Mouse (Mus musculus): ENCODE measurements around the gene Josd2. TPM values are rescaled to one million over a fixed set of nuclear protein-coding genes. Genes with fewer than 3 reads are reported as not detected.

Gene Josd2
- polyA plus RNA-seq (2015; fragmentation: Nextera tagmentation; extraction: Ambion mirVana) = 138 and 158 TPM in 2 replicates

GRCm38 (mm10) chr7:44467811-44468411 lies at the start of gene Josd2:
Josd2 (plus strand) TSS chr7:44467980.
- Histone ChIP-seq H3K27me3 (replicated peaks) (peaks cover 24% of the 10 kb centered on the region), H3K36me3 (peaks cover 12% of the 10 kb centered on the region), H3K27ac (replicated peaks) (peak within 1 kb of the TSS; percentile 99), H3K4me3 (peak within 1 kb of the TSS; percentile 70), H3K9ac (peak within 1 kb of the TSS; percentile 86), H3K9me3 (no peaks in the 10 kb centered on the region), H3K4me1 (peaks cover 80% of the 10 kb centered on the region), H3K4me2 (peak within 1 kb of the TSS; percentile 80)
- under 1% methylated on average over 42 of the region's 42 CpGs for WGBS
- peak; percentile 80 for ATAC-seq (ENCODE audit: extremely low read depth, insufficient number of reproducible peaks, low FRiP score, low TSS enrichment)

DNA sequence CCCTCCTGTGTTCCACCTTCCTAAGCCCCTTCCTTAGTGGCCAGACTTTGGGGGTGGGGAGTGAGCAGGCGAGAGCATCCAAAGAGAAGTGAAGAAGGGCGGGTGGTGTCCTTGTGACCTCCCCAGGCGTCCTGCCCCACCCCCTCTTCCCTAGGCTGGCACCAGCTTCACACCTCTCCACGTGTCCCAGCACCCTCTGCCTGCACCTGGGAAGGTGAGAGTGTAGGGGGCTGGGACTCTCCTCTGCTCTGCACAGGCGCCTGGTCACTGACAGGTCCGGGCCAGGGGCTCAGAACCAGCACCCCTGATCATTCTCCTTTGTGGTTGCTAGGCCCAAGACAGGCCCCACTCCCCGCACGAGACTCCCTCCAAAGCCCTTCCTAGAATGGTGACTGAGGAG lies 40.1 kb upstream of the Josd2 start:
- Histone ChIP-seq H3K9ac (no peak overlapping the region), H3K36me3 (no peaks in the 10 kb centered on the region), H3K27me3 (replicated peaks) (peaks cover 74% of the 10 kb centered on the region), H3K4me2 (peak overlapping the region; percentile 79), H3K4me1 (peaks cover 14% of the 10 kb centered on the region), H3K4me3 (peak overlapping the region; percentile 57; the same call in 1 of the 2 replicates), H3K27ac (replicated peaks) (no peak overlapping the region), H3K9me3 (no peaks in the 10 kb centered on the region)
- 12% methylated on average over 8 of the region's 8 CpGs for WGBS
- ATAC-seq (ENCODE audit: extremely low read depth, insufficient number of reproducible peaks, low FRiP score, low TSS enrichment) = no peak

DNA sequence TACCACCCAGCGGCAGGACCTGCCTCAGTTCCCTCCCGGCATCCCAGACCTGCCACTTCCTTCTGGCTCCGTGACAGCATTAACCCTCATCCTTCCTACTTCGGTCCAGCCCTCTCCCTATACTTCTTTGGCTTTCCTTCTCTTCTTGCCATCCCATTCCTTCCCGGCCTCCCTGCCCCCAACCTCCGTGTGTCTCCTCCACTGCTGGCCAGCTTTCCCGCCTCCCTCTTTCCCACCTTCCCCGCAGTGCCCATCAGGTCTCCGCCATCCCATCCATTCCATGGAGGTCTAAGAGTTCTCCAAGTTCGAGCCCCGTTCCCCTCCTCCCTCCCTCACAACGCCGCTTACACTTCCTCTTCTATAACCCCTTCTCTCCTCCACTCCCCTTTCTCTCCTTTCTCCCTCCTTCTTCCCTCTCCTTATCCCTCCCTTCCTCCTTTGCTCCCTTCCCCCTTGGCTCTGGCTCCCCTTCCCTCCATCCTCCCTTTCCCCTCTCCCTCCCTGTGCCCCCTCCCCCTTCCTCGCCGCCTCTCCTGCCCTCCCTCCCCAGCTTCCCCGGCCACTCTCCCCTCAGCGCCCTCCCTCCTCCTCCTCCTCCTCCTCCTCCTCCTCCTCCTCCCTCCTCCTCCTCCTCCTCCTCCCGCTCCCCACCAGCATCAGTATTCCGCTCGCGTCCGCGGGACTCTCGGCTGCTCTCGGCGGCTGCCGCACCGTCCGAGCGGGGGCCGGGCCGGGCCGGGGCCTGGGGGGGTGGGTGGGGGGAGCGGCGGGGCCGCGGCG lies 39.4 kb upstream of the Josd2 start:
- peak overlapping the region; percentile 57 for H3K4me3 ChIP-seq
- no peaks in the 10 kb centered on the region for H3K36me3 ChIP-seq
- peaks cover 81% of the 10 kb centered on the region for H3K27me3 ChIP-seq (replicated peaks)
- peaks cover 14% of the 10 kb centered on the region for H3K4me1 ChIP-seq
- no peak overlapping the region for H3K27ac ChIP-seq (replicated peaks)
- H3K9me3 ChIP-seq = no peaks in the 10 kb centered on the region
- WGBS = 1% methylated on average over 17 of the region's 38 CpGs
- H3K4me2 ChIP-seq = peak overlapping the region; percentile 79
- peak overlapping the region; percentile 70 for H3K9ac ChIP-seq
- no peak for ATAC-seq (ENCODE audit: extremely low read depth, insufficient number of reproducible peaks, low FRiP score, low TSS enrichment)

DNA sequence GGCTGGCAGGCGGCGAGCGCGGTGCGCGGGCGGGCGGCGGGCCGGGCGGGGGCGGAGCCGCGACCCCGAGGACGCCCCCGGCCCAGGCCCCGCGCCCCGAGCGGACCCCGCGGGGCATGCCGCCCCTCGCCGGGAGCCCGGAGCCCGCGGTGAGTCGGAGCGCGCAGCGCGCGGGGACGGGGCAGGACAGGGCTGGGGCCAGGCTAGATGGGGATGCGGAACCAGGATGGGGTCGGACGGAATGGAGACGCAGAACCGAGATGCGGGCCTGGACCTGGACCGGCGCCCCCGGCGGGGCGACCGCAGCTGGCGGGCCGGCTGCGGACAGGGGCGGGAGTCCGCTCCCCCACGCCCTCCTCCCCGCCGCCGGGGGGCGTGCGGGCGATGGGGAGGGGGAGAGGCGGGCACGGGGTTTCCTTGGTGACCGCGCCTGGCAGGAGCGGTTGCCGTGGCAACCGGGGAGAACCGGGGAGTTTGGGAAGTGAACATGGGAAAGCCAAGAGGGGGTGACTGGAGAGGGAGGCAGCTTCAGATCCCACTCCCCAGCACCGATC lies 38.7 kb upstream of the Josd2 start, which contains the start of gene Lrrc4b:
Gene Lrrc4b, plus strand, starts transcription at position 51 of the 554 bp plus-strand sequence.
- Histone ChIP-seq H3K4me3 (peak within 1 kb of the TSS; percentile 57), H3K9ac (peak within 1 kb of the TSS; percentile 70), H3K36me3 (no peaks in the 10 kb centered on the region), H3K9me3 (no peaks in the 10 kb centered on the region), H3K4me1 (peaks cover 14% of the 10 kb centered on the region), H3K27ac (replicated peaks) (no peak within 1 kb of the TSS), H3K4me2 (peak within 1 kb of the TSS; percentile 79), H3K27me3 (replicated peaks) (peaks cover 88% of the 10 kb centered on the region)
- under 1% methylated on average over 39 of the region's 69 CpGs for WGBS
- ATAC-seq (ENCODE audit: extremely low read depth, insufficient number of reproducible peaks, low FRiP score, low TSS enrichment) = no peak

DNA sequence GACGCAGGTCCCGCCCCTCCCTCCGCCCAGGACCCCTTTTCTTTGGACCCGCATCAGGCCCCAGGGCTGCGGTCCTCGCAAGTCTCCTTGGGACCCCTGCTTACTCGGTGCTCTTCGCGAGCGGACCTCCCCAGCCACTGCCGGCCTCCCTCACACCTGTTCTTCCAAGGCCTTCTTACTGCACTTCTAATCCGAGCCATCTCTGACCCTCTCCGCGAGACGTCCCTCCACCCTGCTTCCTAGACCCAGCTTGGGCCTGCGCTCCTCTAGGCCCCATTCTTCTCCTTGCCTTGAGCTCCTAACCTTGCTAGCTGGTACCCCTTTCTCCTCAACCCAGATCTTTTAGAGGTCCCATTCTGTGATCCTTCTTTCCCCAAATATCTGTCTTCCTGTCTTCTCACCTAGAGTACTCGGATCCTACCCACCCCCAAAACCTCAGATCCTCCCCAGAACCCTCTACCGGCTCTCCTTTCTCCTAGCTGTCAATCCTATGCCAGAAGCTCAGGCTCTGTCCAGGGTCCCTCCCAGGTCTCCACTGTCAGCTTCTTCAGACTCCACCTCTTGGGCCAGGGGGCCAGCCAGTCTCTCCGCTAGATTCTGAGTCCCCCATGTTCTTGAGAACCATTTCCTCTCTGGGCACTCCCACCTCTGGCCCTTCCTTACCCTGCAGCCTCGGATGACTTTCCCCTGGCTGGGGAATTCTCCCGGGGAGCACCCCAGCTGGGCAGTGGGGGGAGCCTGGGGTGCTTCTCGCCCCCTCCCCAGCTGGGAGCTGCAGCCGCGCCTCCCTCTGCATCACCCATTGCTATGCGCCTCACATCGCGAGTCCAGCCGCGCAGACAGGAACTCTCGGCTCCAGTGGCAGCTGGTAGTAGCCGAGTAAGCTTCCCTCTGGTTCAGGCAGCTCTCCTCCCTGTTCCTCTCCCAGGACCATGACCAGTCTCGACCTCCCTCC lies 38.0 kb upstream of the Josd2 start:
- Histone ChIP-seq H3K4me3 (peak overlapping the region; percentile 57), H3K36me3 (no peaks in the 10 kb centered on the region), H3K27ac (replicated peaks) (no peak overlapping the region), H3K9me3 (no peaks in the 10 kb centered on the region), H3K27me3 (replicated peaks) (peaks cover 95% of the 10 kb centered on the region), H3K9ac (peak overlapping the region; percentile 70; the same call in 1 of the 2 replicates), H3K4me1 (peaks cover 14% of the 10 kb centered on the region), H3K4me2 (peak overlapping the region; percentile 79)
- WGBS = 2% methylated on average over 30 of the region's 32 CpGs
- no peak for ATAC-seq (ENCODE audit: extremely low read depth, insufficient number of reproducible peaks, low FRiP score, low TSS enrichment)

DNA sequence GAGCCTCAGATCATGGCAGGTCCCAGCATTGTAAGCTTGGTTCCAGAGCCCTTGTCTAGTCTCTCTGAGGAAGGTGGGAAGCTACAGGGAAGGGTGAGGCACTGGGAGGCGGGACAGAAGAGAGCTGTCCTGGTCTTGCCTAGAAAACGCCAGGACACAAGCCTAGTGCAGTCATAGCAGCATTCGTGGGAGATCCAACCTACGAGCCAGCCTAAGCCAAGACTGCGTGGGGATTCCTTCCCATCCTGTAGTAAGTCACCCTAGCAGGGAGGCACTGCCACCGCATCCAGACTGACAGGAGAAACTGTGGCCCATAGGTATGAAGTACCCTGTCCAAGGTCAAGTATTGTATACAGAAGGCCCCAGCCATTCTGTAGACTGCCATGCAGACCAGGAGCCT lies 35.2 kb upstream of the Josd2 start:
- no peak overlapping the region for H3K4me2 ChIP-seq
- WGBS = 80% methylated on average over 6 of the region's 6 CpGs
- ATAC-seq (ENCODE audit: extremely low read depth, insufficient number of reproducible peaks, low FRiP score, low TSS enrichment) = no peak
- H3K9me3 ChIP-seq = no peaks in the 10 kb centered on the region
- peaks cover 14% of the 10 kb centered on the region for H3K4me1 ChIP-seq
- no peak overlapping the region for H3K27ac ChIP-seq (replicated peaks)
- no peak overlapping the region for H3K9ac ChIP-seq
- H3K27me3 ChIP-seq (replicated peaks) = peaks cover 89% of the 10 kb centered on the region
- no peaks in the 10 kb centered on the region for H3K36me3 ChIP-seq
- no peak overlapping the region for H3K4me3 ChIP-seq

DNA sequence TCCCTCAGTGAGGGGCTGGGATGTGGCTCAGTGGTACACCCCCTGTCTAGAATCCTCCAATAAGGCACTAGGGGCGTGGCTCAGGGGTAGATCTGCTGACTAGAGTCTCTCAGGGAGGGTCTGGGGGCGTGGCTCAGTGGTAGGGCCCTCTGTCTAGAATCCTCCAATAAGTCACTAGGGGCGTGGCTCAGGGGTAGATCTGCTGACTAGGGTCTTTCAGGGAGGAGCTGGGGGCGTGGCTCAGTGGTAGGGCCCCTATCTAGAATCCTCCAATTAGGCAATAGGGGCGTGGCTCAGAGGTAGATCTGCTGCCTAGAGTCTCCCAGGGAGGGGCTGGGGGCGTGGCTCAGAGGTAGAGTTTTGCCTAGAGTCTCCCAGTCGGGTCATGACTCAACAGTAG lies 34.4 kb upstream of the Josd2 start:
- Histone ChIP-seq H3K9me3 (no peaks in the 10 kb centered on the region), H3K27ac (replicated peaks) (no peak overlapping the region), H3K9ac (no peak overlapping the region), H3K4me2 (no peak overlapping the region), H3K36me3 (no peaks in the 10 kb centered on the region), H3K27me3 (replicated peaks) (peaks cover 89% of the 10 kb centered on the region), H3K4me1 (peaks cover 10% of the 10 kb centered on the region), H3K4me3 (no peak overlapping the region)
- peak; percentile 75 for ATAC-seq (ENCODE audit: extremely low read depth, insufficient number of reproducible peaks, low FRiP score, low TSS enrichment)
- 2% methylated on average over 7 of the region's 7 CpGs for WGBS

DNA sequence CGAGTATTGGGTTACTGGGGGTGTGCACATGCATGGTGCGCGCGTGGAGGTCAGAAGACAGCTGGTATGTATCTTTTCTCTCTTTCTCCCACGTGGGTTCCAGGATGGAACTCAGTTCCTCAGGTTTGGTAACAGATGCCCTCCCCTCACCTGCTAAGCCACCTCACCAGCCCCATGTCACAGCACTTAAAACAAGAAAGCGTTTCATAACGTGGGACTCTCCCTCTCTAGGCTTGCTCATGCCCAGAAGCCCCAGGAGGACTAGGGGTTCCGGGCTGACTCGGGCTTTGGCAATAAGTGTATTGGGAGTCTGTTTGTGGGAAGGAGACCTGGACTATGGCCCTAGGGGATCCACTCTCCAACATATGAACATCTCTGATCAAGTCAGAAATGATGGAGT lies 33.7 kb upstream of the Josd2 start:
- Histone ChIP-seq H3K27ac (replicated peaks) (no peak overlapping the region), H3K27me3 (replicated peaks) (peaks cover 88% of the 10 kb centered on the region)
- 68% methylated on average over 9 of the region's 9 CpGs for WGBS

GRCm38 (mm10) chr7:44435796-44436195 lies 32.0 kb upstream of the Josd2 start:
- Histone ChIP-seq H3K4me3 (no peak overlapping the region), H3K36me3 (no peaks in the 10 kb centered on the region), H3K4me1 (no peaks in the 10 kb centered on the region), H3K9ac (no peak overlapping the region), H3K9me3 (no peaks in the 10 kb centered on the region), H3K27ac (replicated peaks) (no peak overlapping the region), H3K27me3 (replicated peaks) (peaks cover 88% of the 10 kb centered on the region), H3K4me2 (no peak overlapping the region)
- WGBS = 59% methylated on average over 5 of the region's 5 CpGs
- no peak for ATAC-seq (ENCODE audit: extremely low read depth, insufficient number of reproducible peaks, low FRiP score, low TSS enrichment)

More for the DNA sequence above, 33.7 kb upstream of the Josd2 start:
- no peak overlapping the region for H3K4me2 ChIP-seq
- H3K4me3 ChIP-seq = no peak overlapping the region
- ATAC-seq (ENCODE audit: extremely low read depth, insufficient number of reproducible peaks, low FRiP score, low TSS enrichment) = no peak
- H3K4me1 ChIP-seq = peaks cover 8% of the 10 kb centered on the region
- no peaks in the 10 kb centered on the region for H3K36me3 ChIP-seq
- no peak overlapping the region for H3K9ac ChIP-seq
- H3K9me3 ChIP-seq = no peaks in the 10 kb centered on the region

DNA sequence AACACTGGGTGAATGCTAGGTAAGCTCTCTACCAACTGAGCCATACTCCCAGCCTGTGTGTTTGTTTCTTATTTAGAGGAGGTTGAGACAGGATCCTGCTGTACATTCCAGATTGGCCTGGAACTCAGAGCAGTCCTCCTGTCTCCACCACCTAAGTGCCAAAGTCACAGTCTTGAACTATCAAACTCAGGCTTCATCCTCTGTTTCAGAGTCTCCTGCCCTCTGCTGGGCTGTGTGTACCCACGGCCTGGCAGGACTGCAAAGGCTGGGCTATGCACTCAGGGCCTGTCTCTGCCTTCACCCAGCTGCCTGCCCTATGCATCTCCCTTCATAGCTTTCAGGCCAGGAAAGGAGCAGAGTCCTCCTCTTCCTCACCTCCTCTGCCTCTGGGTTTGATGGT lies 31.5 kb upstream of the Josd2 start:
- Histone ChIP-seq H3K36me3 (no peaks in the 10 kb centered on the region), H3K4me3 (no peak overlapping the region), H3K27ac (replicated peaks) (no peak overlapping the region), H3K4me2 (no peak overlapping the region), H3K9me3 (no peaks in the 10 kb centered on the region), H3K4me1 (no peaks in the 10 kb centered on the region), H3K27me3 (replicated peaks) (peaks cover 88% of the 10 kb centered on the region), H3K9ac (no peak overlapping the region)
- no peak for ATAC-seq (ENCODE audit: extremely low read depth, insufficient number of reproducible peaks, low FRiP score, low TSS enrichment)
- 22% methylated on average over 1 of the region's 1 CpGs for WGBS

DNA sequence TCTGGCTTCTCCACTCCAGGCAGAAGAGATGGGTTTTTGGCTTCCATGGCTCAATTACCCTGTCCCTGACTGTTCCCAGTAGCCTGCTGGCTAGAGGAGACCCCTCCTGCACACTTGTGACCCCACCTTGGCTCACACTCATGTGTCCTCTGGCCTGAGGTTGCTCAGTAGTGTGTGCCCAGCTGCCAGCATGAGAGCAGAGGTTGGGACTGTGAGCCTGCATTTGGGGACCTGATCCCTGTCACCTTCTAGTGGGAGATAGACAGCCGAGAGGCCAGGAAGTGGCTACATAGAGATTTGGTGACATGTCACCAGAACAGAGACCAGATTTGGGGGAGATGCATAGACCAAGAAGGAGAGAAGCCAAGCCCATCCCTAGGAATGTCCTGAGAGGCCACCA lies 30.6 kb upstream of the Josd2 start:
- WGBS = 54% methylated on average over 1 of the region's 1 CpGs
- Histone ChIP-seq H3K4me3 (no peak overlapping the region), H3K27me3 (replicated peaks) (peaks cover 88% of the 10 kb centered on the region), H3K9me3 (no peaks in the 10 kb centered on the region), H3K36me3 (no peaks in the 10 kb centered on the region), H3K9ac (no peak overlapping the region), H3K4me2 (no peak overlapping the region), H3K4me1 (peaks cover 9% of the 10 kb centered on the region), H3K27ac (replicated peaks) (no peak overlapping the region)
- no peak for ATAC-seq (ENCODE audit: extremely low read depth, insufficient number of reproducible peaks, low FRiP score, low TSS enrichment)
